Mouse (Mus musculus) olfactory bulb, adult 2 months (tissue): ENCODE results near the gene Elovl1. TPM values are rescaled to one million over a fixed set of nuclear protein-coding genes. Genes with fewer than 3 reads are reported as not detected.

ENCODE experiments used
- H3K27ac ChIP-seq: fragments of 200-500 bp; 2 replicates; pipeline ENCODE4 v1.5.1; 2012; ENCODE audit warnings: low read depth, low read length; ENCODE audit not compliant: insufficient read depth
- H3K4me1 ChIP-seq: fragments of 200-500 bp; 2 replicates; pipeline ENCODE4 v1.6.1; 2012; ENCODE audit warnings: low read length; ENCODE audit not compliant: control insufficient read depth, insufficient read depth
- H3K4me3 ChIP-seq: fragments of 200-500 bp; 2 replicates; pipeline ENCODE4 v1.5.1; 2012; ENCODE audit warnings: mild to moderate bottlenecking, low read depth, low read length, moderate library complexity; ENCODE audit not compliant: insufficient read depth
- CTCF ChIP-seq: fragments of 200-500 bp; IDR thresholded peaks from 2 replicates; pipeline ENCODE4 v1.5.1; 2012; ENCODE audit warnings: low read depth, mild to moderate bottlenecking, low read length, moderate library complexity; ENCODE audit not compliant: insufficient read depth
- POLR2A ChIP-seq: fragments of 200-500 bp; IDR thresholded peaks from 2 replicates; pipeline ENCODE4 v1.6.1; 2012; ENCODE audit warnings: mild to moderate bottlenecking, low read depth, low read length, moderate library complexity; ENCODE audit not compliant: insufficient read depth
- WGBS: fragments of 180-500 bp; shearing (Covaris S2); methylation state at CpG from one replicate; pipeline ENCODE4 v1.1.7; 2018; 5-methylcytosine and 5-hydroxymethylcytosine counted together
- polyA plus RNA-seq: library from polyadenylated mRNA; stranded (reverse); fragments of >200 nt; gene quantifications from 2 replicates; pipeline ENCODE4 v1.2.4, GENCODE M21; 2012; ENCODE audit warnings: low replicate concordance; ENCODE audit not compliant: missing spikeins, insufficient read depth, insufficient read length

Elovl1 gene
- polyA plus RNA-seq, 1 experiment: not detected

- Histone ChIP-seq H3K27ac (no peak overlapping the region), H3K4me3 (no peak overlapping the region), H3K4me1 (no peaks in the 10 kb centered on the region)
- no peak for TF ChIP-seq CTCF
- WGBS: 88% methylated on average over 12 of the region's 12 CpGs
These were observed 25.2 kb upstream of the Elovl1 start for GRCm38 (mm10) chr4:118402701-118403100.

GRCm38 (mm10) chr4:118409142-118409900, 18.6 kb upstream of the Elovl1 start, which contains the start of the genes Szt2 and Med8:
Gene Szt2, minus strand, starts transcription at chr4:118409273.
Gene Med8, plus strand, starts transcription at chr4:118409337.
- under 1% methylated on average over 53 of the region's 53 CpGs for WGBS
- Histone ChIP-seq H3K27ac (no peak within 1 kb of the TSS), H3K4me1 (no peaks in the 10 kb centered on the region), H3K4me3 (peak within 1 kb of the TSS; percentile 66)
- TF ChIP-seq POLR2A (peak; percentile 78), CTCF (no peak)

- Histone ChIP-seq H3K27ac (no peak overlapping the region), H3K4me3 (no peak overlapping the region), H3K4me1 (no peaks in the 10 kb centered on the region)
- WGBS: 89% methylated on average over 5 of the region's 5 CpGs
- no peak for TF ChIP-seq POLR2A
- no peak for TF ChIP-seq CTCF
These were observed 17.0 kb upstream of the Elovl1 start for GRCm38 (mm10) chr4:118410871-118411270.

GRCm38 (mm10) chr4:118413553-118413952, 14.3 kb upstream of the Elovl1 start:
- no peak overlapping the region for H3K27ac ChIP-seq
- TF ChIP-seq CTCF (no peak), POLR2A (no peak)
- H3K4me1 ChIP-seq: no peaks in the 10 kb centered on the region
- H3K4me3 ChIP-seq: no peak overlapping the region
- WGBS: 96% methylated on average over 5 of the region's 5 CpGs

- TF ChIP-seq CTCF: no peak
- no peak for TF ChIP-seq POLR2A
- 56% methylated on average over 2 of the region's 2 CpGs for WGBS
- no peak overlapping the region for H3K4me3 ChIP-seq
- no peaks in the 10 kb centered on the region for H3K4me1 ChIP-seq
- H3K27ac ChIP-seq: no peak overlapping the region
These were observed 12.1 kb upstream of the Elovl1 start for GRCm38 (mm10) chr4:118415779-118416178.

GRCm38 (mm10) chr4:118416329-118416728, 11.6 kb upstream of the Elovl1 start:
- 84% methylated on average over 5 of the region's 5 CpGs for WGBS
- Histone ChIP-seq H3K27ac (no peak overlapping the region), H3K4me3 (no peak overlapping the region)

GRCm38 (mm10) chr4:118417112-118417797, 10.6 kb upstream of the Elovl1 start:
- Histone ChIP-seq H3K4me3 (no peak overlapping the region), H3K4me1 (no peaks in the 10 kb centered on the region), H3K27ac (peak overlapping the region; percentile 36; the same call in 1 of the 2 replicates)
- no peak for TF ChIP-seq POLR2A
- no peak for TF ChIP-seq CTCF
- 71% methylated on average over 13 of the region's 13 CpGs for WGBS

More at GRCm38 (mm10) chr4:118416329-118416728, 11.6 kb upstream of the Elovl1 start:
- TF ChIP-seq POLR2A (no peak), CTCF (no peak)
- H3K4me1 ChIP-seq: no peaks in the 10 kb centered on the region

- Histone ChIP-seq H3K4me1 (no peaks in the 10 kb centered on the region), H3K4me3 (no peak overlapping the region), H3K27ac (no peak overlapping the region)
- TF ChIP-seq CTCF (no peak), POLR2A (no peak)
- 91% methylated on average over 3 of the region's 3 CpGs for WGBS
These were observed 6.5 kb upstream of the Elovl1 start for GRCm38 (mm10) chr4:118421384-118421783.

- Histone ChIP-seq H3K4me3 (no peak overlapping the region), H3K4me1 (peaks cover 13% of the 10 kb centered on the region; the same call in 1 of the 2 replicates), H3K27ac (no peak overlapping the region)
- no peak for TF ChIP-seq POLR2A
- no peak for TF ChIP-seq CTCF
- 78% methylated on average over 4 of the region's 4 CpGs for WGBS
These were observed 3.2 kb upstream of the Elovl1 start for GRCm38 (mm10) chr4:118424541-118425160.
